Mouse (Mus musculus): ENCODE results near the gene Fam196b.

GRCm38 (mm10) chr11:34315383-34315782 lies 761 bp downstream of the Fam196b start:
- TF ChIP-seq CTCF (IDR thresholded peaks at IDR 0.05; ENCODE audit: low read depth): no peak
- no peak for TF ChIP-seq EP300 (IDR thresholded peaks at IDR 0.05; ENCODE audit: low read depth)
